Mouse (Mus musculus) hindbrain, embryonic 11.5 days (tissue): ENCODE data around the gene Tmem216. TPM values are rescaled to one million over a fixed set of nuclear protein-coding genes. Genes with fewer than 3 reads are reported as not detected.
A peak's percentile ranks its signal among the peaks of the same experiment; 100 is the strongest.
"Not testable (repeated sequence)": the region's sequence is repeated elsewhere in the genome, so short reads cannot be mapped to it uniquely, and the experiment has no call there.

ENCODE experiments used
- ATAC-seq: fragments of 200-750 bp; cut with Nextera tagmentation; 2 replicates; pipeline ENCODE4 v1.8.0; 2017; ENCODE audit warnings: mild to moderate bottlenecking, moderate TSS enrichment, moderate library complexity; ENCODE audit not compliant: low FRiP score
- DNase-seq: peaks from one replicate; pipeline ENCODE4 v3.0.0-alpha.2; 2015; ENCODE audit warnings: low spot score
- H3K27ac ChIP-seq: fragments of 300-500 bp; sonication (generic); 2 replicates; pipeline ENCODE4 v1.5.1; 2014; ENCODE audit warnings: mild to moderate bottlenecking, low read depth, low read length
- H3K27me3 ChIP-seq: fragments of 300-500 bp; sonication (generic); 2 replicates; pipeline ENCODE4 v1.6.1; 2014; ENCODE audit warnings: mild to moderate bottlenecking, low read length, moderate library complexity, mixed read lengths; ENCODE audit not compliant: control insufficient read depth, insufficient read depth
- H3K36me3 ChIP-seq: fragments of 300-500 bp; sonication (generic); 2 replicates; pipeline ENCODE4 v1.6.1; 2014; ENCODE audit warnings: mild to moderate bottlenecking, low read length, moderate library complexity, mixed read lengths; ENCODE audit not compliant: control insufficient read depth, insufficient read depth
- H3K4me1 ChIP-seq: fragments of 300-500 bp; sonication (generic); replicated peaks from 2 replicates; pipeline ENCODE4 v1.6.1; 2014; ENCODE audit warnings: low read length, mixed read lengths; ENCODE audit not compliant: control insufficient read depth, insufficient read depth
- H3K4me2 ChIP-seq: fragments of 300-500 bp; sonication (generic); replicated peaks from 2 replicates; pipeline ENCODE4 v1.6.1; 2014; ENCODE audit warnings: mild to moderate bottlenecking, low read depth, low read length
- H3K4me3 ChIP-seq: fragments of 300-500 bp; sonication (generic); 2 replicates; pipeline ENCODE4 v1.5.1; 2014; ENCODE audit warnings: low read depth, low read length
- H3K9ac ChIP-seq: fragments of 300-500 bp; sonication (generic); 2 replicates; pipeline ENCODE4 v1.6.1; 2014; ENCODE audit warnings: low read depth, low read length
- H3K9me3 ChIP-seq: fragments of 300-500 bp; sonication (generic); 2 replicates; pipeline ENCODE4 v1.6.1; 2016; ENCODE audit warnings: low read length; ENCODE audit not compliant: control insufficient read depth
- WGBS: fragments of 180-500 bp; shearing (Covaris S2); extraction: QIAGEN DNeasy Blood & Tissue Kit; methylation state at CpG from one replicate; pipeline ENCODE4 v1.1.7; 2014; 5-methylcytosine and 5-hydroxymethylcytosine counted together
- polyA plus RNA-seq: library from polyadenylated mRNA; unstranded; fragments of >200 nt; fragmentation: Nextera tagmentation; extraction: Ambion mirVana; gene quantifications from 2 replicates; pipeline ENCODE4 v1.2.1, GENCODE M21; 2014

Tmem216 gene
- polyA plus RNA-seq, 1 experiment from 2014 or later = 63.7 TPM

GRCm38 (mm10) chr19:10557837-10558375, 1.9 kb upstream of the Tmem216 start:
- not testable (repeated sequence) for H3K36me3 ChIP-seq, H3K27me3 ChIP-seq, ATAC-seq, H3K4me3 ChIP-seq, H3K4me1 ChIP-seq, H3K9me3 ChIP-seq, DNase-seq, H3K4me2 ChIP-seq, H3K9ac ChIP-seq, H3K27ac ChIP-seq
- 78% methylated on average over 4 of the region's 4 CpGs for WGBS

GRCm38 (mm10) chr19:10557430-10557829, 1.4 kb upstream of the Tmem216 start:
- no peak for ATAC-seq
- H3K9ac ChIP-seq = no peak overlapping the region
- WGBS = 68% methylated on average over 2 of the region's 2 CpGs

GRCm38 (mm10) chr19:10557001-10557400, 963 bp upstream of the Tmem216 start:
- no peaks in the 10 kb centered on the region for H3K9me3 ChIP-seq
- no peaks in the 10 kb centered on the region for H3K36me3 ChIP-seq
- H3K4me3 ChIP-seq = no peak overlapping the region
- DNase-seq = no peak
- H3K4me1 ChIP-seq = no peaks in the 10 kb centered on the region; the same call in 1 of the 2 replicates
- no peak overlapping the region for H3K9ac ChIP-seq
- H3K4me2 ChIP-seq = no peak overlapping the region
- 61% methylated on average over 2 of the region's 2 CpGs for WGBS
- no peak for ATAC-seq
- H3K27ac ChIP-seq = no peak overlapping the region
- no peaks in the 10 kb centered on the region for H3K27me3 ChIP-seq

More at GRCm38 (mm10) chr19:10557430-10557829, 1.4 kb upstream of the Tmem216 start:
- Histone ChIP-seq H3K4me2 (no peak overlapping the region), H3K27ac (no peak overlapping the region), H3K9me3 (no peaks in the 10 kb centered on the region), H3K4me3 (no peak overlapping the region), H3K27me3 (no peaks in the 10 kb centered on the region), H3K4me1 (no peaks in the 10 kb centered on the region; the same call in 1 of the 2 replicates), H3K36me3 (no peaks in the 10 kb centered on the region)
- DNase-seq = no peak

- DNase-seq (no peak), ATAC-seq (no peak)
- H3K4me2 ChIP-seq = no peak overlapping the region
- no peaks in the 10 kb centered on the region for H3K4me1 ChIP-seq
- peaks cover 20% of the 10 kb centered on the region for H3K36me3 ChIP-seq
- no peak overlapping the region for H3K9ac ChIP-seq
- no peaks in the 10 kb centered on the region for H3K9me3 ChIP-seq
- WGBS = 95% methylated on average over 5 of the region's 5 CpGs
- H3K4me3 ChIP-seq = no peak overlapping the region
- no peak overlapping the region for H3K27ac ChIP-seq
- no peaks in the 10 kb centered on the region for H3K27me3 ChIP-seq
Observed at GRCm38 (mm10) chr19:10539454-10539853, 16.6 kb downstream of the Tmem216 start.

- Histone ChIP-seq H3K4me3 (no peak overlapping the region), H3K27ac (no peak overlapping the region), H3K9me3 (no peaks in the 10 kb centered on the region), H3K4me1 (no peaks in the 10 kb centered on the region; the same call in 1 of the 2 replicates), H3K36me3 (0 out of 2 replicates have a peak, but pooled peaks cover 2% of the 10 kb centered on the region), H3K9ac (no peak overlapping the region), H3K4me2 (no peak overlapping the region), H3K27me3 (no peaks in the 10 kb centered on the region)
- DNase-seq (no peak), ATAC-seq (no peak)
- WGBS = 97% methylated on average over 1 of the region's 1 CpGs
Observed at GRCm38 (mm10) chr19:10530082-10530481, 26.0 kb downstream of the Tmem216 start.

GRCm38 (mm10) chr19:10525910-10526309, 30.1 kb downstream of the Tmem216 start, which contains the start of gene Sdhaf2:
Gene Sdhaf2, minus strand, starts transcription at chr19:10526142.
- H3K27me3 ChIP-seq = no peaks in the 10 kb centered on the region
- H3K36me3 ChIP-seq = no peaks in the 10 kb centered on the region
- DNase-seq (peak; percentile 81), ATAC-seq (peak; percentile 10; the same call in 1 of the 2 replicates)
- H3K9me3 ChIP-seq = no peaks in the 10 kb centered on the region
- H3K27ac ChIP-seq = peak within 1 kb of the TSS; percentile 98
- peak within 1 kb of the TSS; percentile 98 for H3K4me3 ChIP-seq
- peak within 1 kb of the TSS; percentile 99 for H3K9ac ChIP-seq
- peak within 1 kb of the TSS; percentile 63 for H3K4me2 ChIP-seq
- under 1% methylated on average over 11 of the region's 11 CpGs for WGBS
- H3K4me1 ChIP-seq = no peaks in the 10 kb centered on the region; the same call in 1 of the 2 replicates

GRCm38 (mm10) chr19:10525106-10525901, 30.7 kb downstream of the Tmem216 start, which contains the start of gene Cpsf7:
Gene Cpsf7, plus strand, starts transcription at chr19:10525266.
- Histone ChIP-seq H3K27me3 (no peaks in the 10 kb centered on the region), H3K4me1 (no peaks in the 10 kb centered on the region; the same call in 1 of the 2 replicates), H3K4me3 (peak within 1 kb of the TSS; percentile 98), H3K4me2 (peak within 1 kb of the TSS; percentile 63), H3K27ac (peak within 1 kb of the TSS; percentile 98), H3K9me3 (no peaks in the 10 kb centered on the region), H3K9ac (peak within 1 kb of the TSS; percentile 99), H3K36me3 (no peaks in the 10 kb centered on the region)
- ATAC-seq = peak; percentile 95
- DNase-seq = peak; percentile 93
- WGBS = under 1% methylated on average over 69 of the region's 93 CpGs

- H3K27me3 ChIP-seq = no peaks in the 10 kb centered on the region
- no peak for ATAC-seq
- whole genome bisulfite sequencing = 1% methylated on average over 19 of the region's 19 CpGs
- H3K4me2 ChIP-seq = peak overlapping the region; percentile 63
- H3K36me3 ChIP-seq = no peaks in the 10 kb centered on the region
- no peak for DNase-seq
- no peaks in the 10 kb centered on the region; the same call in 1 of the 2 replicates for H3K4me1 ChIP-seq
- no peaks in the 10 kb centered on the region for H3K9me3 ChIP-seq
- peak overlapping the region; percentile 99 for H3K9ac ChIP-seq
- H3K27ac ChIP-seq = peak overlapping the region; percentile 98
- peak overlapping the region; percentile 98 for H3K4me3 ChIP-seq
Observed at GRCm38 (mm10) chr19:10524784-10525105, 31.3 kb downstream of the Tmem216 start.
